Mouse (Mus musculus) embryonic fibroblast, embryonic 13.5 days (primary cell): ENCODE data around the gene Ntm.

Source experiments
- CTCF ChIP-seq: IDR thresholded peaks from 2 replicates; pipeline ENCODE4 v1.5.1; 2011; ENCODE audit warnings: mild to moderate bottlenecking, control low read depth, low read length, moderate library complexity, borderline replicate concordance; ENCODE audit not compliant: insufficient read depth
- POLR2A ChIP-seq: IDR thresholded peaks from 2 replicates; pipeline ENCODE4 v1.6.1; 2011; ENCODE audit warnings: low read depth, mild to moderate bottlenecking, control low read depth, low read length, moderate library complexity

GRCm38 (mm10) chr9:29181661-29182060 lies 781.3 kb downstream of the Ntm start:
- no peak for TF ChIP-seq POLR2A
- no peak for TF ChIP-seq CTCF
